Mouse (Mus musculus) testis, adult 2 months (tissue): ENCODE measurements around the gene Sdf2. TPM values are rescaled to one million over a fixed set of nuclear protein-coding genes. Genes with fewer than 3 reads are reported as not detected.
A peak's percentile ranks its signal among the peaks of the same experiment; 100 is the strongest.

Experiments
- H3K27ac ChIP-seq: fragments of 200-500 bp; 2 replicates; pipeline ENCODE4 v1.5.1; 2012; ENCODE audit warnings: low read depth, low read length; ENCODE audit not compliant: control insufficient read depth, insufficient read depth
- H3K27me3 ChIP-seq: fragments of 200-500 bp; 2 replicates; pipeline ENCODE4 v1.6.1; 2012; ENCODE audit warnings: mild to moderate bottlenecking, low read length, moderate library complexity; ENCODE audit not compliant: control insufficient read depth, insufficient read depth
- H3K36me3 ChIP-seq: fragments of 200-500 bp; 2 replicates; pipeline ENCODE4 v1.6.1; 2012; ENCODE audit warnings: mild to moderate bottlenecking, low read length; ENCODE audit not compliant: control insufficient read depth, insufficient read depth
- H3K4me1 ChIP-seq: fragments of 200-500 bp; 2 replicates; pipeline ENCODE4 v1.6.1; 2012; ENCODE audit warnings: low read length; ENCODE audit not compliant: control insufficient read depth, insufficient read depth
- H3K4me3 ChIP-seq: fragments of 200-500 bp; 2 replicates; pipeline ENCODE4 v1.5.1; 2012; ENCODE audit warnings: low read depth, mild to moderate bottlenecking, low read length, moderate library complexity, mixed read lengths; ENCODE audit not compliant: control insufficient read depth
- CTCF ChIP-seq: fragments of 200-500 bp; IDR thresholded peaks from 2 replicates; pipeline ENCODE4 v1.5.1; 2012; ENCODE audit warnings: low read depth, mild to moderate bottlenecking, inconsistent platforms, low read length, moderate library complexity; ENCODE audit not compliant: control insufficient read depth, insufficient read depth, insufficient replicate concordance
- POLR2A ChIP-seq: fragments of 200-500 bp; IDR thresholded peaks from 2 replicates; pipeline ENCODE4 v1.6.1; 2012; ENCODE audit warnings: low read depth, mild to moderate bottlenecking, inconsistent platforms, low read length, moderate library complexity; ENCODE audit not compliant: control insufficient read depth
- polyA plus RNA-seq: library from polyadenylated mRNA; depleted of rRNA; stranded (reverse); fragments of >200 nt; gene quantifications from 2 replicates; pipeline ENCODE4 v1.2.3, GENCODE M21; 2012

Sdf2 gene
- polyA plus RNA-seq, 1 experiment: 35.3 TPM

DNA sequence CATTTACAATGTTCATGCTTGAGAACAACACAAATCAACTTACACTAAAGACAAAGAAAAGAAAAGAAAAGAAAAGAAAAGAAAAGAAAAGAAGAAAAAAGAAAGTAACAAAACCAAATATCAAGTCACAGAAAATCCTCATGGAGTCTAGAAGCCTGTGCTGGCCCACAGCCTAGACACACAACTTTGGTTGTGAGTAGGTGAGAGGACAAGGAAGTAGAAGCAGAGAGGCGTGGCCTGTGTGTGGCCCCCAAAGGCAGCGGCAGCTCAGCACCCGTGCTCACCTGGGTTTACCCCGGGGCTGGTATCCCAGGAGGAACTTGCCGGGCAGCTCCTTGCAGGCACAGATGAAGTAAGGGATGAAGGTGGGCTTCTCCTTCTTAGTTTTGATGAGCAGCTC, 34.0 kb upstream of the Sdf2 start:
- TF ChIP-seq POLR2A: no peak
- no peak for TF ChIP-seq CTCF
- Histone ChIP-seq H3K36me3 (peaks cover 13% of the 10 kb centered on the region), H3K27ac (no peak overlapping the region), H3K4me1 (no peaks in the 10 kb centered on the region), H3K4me3 (no peak overlapping the region), H3K27me3 (no peaks in the 10 kb centered on the region)

- Histone ChIP-seq H3K27me3 (no peaks in the 10 kb centered on the region), H3K36me3 (peaks cover 9% of the 10 kb centered on the region), H3K4me3 (no peak overlapping the region), H3K27ac (0 out of 2 replicates have a peak overlapping the region, but pooled peaks have one; percentile 11), H3K4me1 (no peaks in the 10 kb centered on the region)
- TF ChIP-seq CTCF (no peak), POLR2A (no peak)
These were observed 32.3 kb upstream of the Sdf2 start for GRCm38 (mm10) chr11:78213086-78213817.

DNA sequence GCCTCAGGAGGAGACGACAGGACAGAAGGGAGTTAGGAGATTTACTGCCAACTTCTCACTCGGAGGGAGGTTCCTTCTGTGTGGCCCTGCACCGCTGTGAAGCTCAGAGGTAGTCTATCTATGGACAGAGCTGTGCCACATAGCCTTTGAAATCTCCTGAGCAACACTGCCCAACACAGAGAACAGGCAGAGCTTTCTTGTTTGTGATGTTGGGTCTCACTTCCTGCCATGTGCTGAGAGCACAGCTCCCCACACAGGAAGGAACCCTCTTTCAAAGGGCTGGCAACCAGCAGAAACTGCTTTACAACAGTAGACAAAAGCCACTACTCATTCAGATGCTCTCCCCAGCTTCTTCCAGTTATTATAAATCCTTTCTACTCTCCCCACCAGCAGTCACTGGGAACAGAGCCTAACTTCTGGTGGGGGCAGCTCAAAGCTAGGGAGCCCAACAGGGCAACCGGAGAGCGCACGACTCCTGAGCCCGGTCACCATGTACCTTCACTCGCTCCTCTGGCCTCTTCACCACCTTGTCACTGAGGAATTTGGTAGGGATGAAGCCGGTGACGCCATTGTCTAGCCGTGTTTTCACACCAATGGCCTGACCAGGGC, 29.7 kb upstream of the Sdf2 start:
- no peaks in the 10 kb centered on the region for H3K4me1 ChIP-seq
- no peaks in the 10 kb centered on the region for H3K27me3 ChIP-seq
- no peak overlapping the region for H3K4me3 ChIP-seq
- H3K36me3 ChIP-seq: peaks cover 12% of the 10 kb centered on the region
- H3K27ac ChIP-seq: no peak overlapping the region
- TF ChIP-seq POLR2A: no peak

DNA sequence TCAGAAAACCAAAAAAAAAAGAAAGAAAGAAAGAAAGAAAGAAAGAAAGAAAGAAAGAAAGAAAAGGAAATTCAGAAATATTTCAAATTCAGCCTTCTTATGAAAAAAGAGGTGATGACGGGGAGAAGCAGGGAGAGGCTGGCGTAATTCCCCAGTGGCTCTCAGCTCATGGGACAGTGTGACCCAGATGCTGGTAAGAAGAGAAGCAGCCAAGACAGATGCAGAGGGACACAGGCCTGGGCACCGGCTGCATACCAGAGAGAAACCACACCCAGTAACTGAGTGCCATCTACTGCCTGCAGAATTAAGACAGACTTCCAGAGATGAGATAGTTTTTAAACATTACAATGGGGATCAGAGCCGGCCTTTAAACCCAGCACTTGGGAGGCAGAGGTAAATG, 22.0 kb upstream of the Sdf2 start:
- H3K27me3 ChIP-seq: no peaks in the 10 kb centered on the region
- H3K4me1 ChIP-seq: no peaks in the 10 kb centered on the region
- H3K36me3 ChIP-seq: peaks cover 10% of the 10 kb centered on the region
- H3K27ac ChIP-seq: no peak overlapping the region
- H3K4me3 ChIP-seq: no peak overlapping the region
- no peak for TF ChIP-seq POLR2A
- TF ChIP-seq CTCF: no peak

GRCm38 (mm10) chr11:78231518-78231917, 14.0 kb upstream of the Sdf2 start:
- H3K36me3 ChIP-seq: peaks cover 4% of the 10 kb centered on the region

DNA sequence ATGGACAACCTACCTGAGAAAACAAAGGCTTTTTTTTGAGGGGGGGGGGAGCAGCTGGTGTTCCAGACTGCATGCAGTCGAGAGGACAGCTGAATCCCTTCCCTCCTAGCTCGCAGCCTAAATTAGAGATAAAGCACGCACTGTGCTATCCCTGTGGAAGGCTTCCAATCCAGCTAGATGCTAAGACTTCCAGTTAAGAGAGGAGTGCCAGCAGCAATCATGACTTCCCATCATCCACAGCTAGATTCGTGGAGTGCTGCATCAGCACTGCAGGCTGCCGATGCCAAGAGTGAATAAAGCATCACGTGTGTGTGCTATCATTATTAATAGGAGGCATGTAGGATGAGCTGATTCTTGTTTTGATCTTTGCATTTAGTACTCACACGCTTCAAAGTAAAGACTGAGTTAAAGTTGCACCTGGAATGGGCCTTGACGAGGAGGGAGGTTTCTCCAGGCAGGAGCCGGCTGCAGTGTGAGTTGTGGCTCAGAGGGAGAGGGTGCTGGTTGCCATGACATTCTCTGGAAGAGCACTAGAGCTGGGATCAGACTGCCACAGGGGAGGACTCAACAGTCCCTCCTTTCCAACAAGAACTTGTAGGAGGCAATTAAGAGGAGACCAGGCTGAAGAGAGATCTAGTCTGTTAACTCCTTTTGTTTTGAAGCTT, 5.2 kb upstream of the Sdf2 start:
- TF ChIP-seq POLR2A: no peak
- no peak for TF ChIP-seq CTCF
- no peak overlapping the region for H3K27ac ChIP-seq
- H3K4me1 ChIP-seq: no peaks in the 10 kb centered on the region; the same call in 1 of the 2 replicates
- no peaks in the 10 kb centered on the region for H3K27me3 ChIP-seq
- H3K4me3 ChIP-seq: no peak overlapping the region
- H3K36me3 ChIP-seq: peaks cover 4% of the 10 kb centered on the region

More at GRCm38 (mm10) chr11:78231518-78231917, 14.0 kb upstream of the Sdf2 start:
- Histone ChIP-seq H3K27me3 (no peaks in the 10 kb centered on the region), H3K4me3 (no peak overlapping the region), H3K4me1 (no peaks in the 10 kb centered on the region), H3K27ac (no peak overlapping the region)
- TF ChIP-seq POLR2A: no peak
- TF ChIP-seq CTCF: no peak

GRCm38 (mm10) chr11:78245261-78245626, 302 bp upstream of the Sdf2 start:
- Histone ChIP-seq H3K27me3 (no peaks in the 10 kb centered on the region), H3K27ac (peak overlapping the region; percentile 99), H3K4me1 (peaks cover 3% of the 10 kb centered on the region; the same call in 1 of the 2 replicates), H3K4me3 (peak overlapping the region; percentile 97), H3K36me3 (peaks cover 3% of the 10 kb centered on the region)
- no peak for TF ChIP-seq POLR2A
- TF ChIP-seq CTCF: no peak
